Mouse (Mus musculus) CH12.LX (cell line): ENCODE measurements at regions not wholly inside any gene's neighbourhood (a gene's known extent, or its start where the extent isn't known, plus 50 kb on each side); places are given as distances from the start of the nearest gene placed in this dataset.

ENCODE experiments used
- DNase-seq: peaks from one replicate; pipeline ENCODE4 v3.0.0-alpha.2; 2013; ENCODE audit errors: extremely low read depth
- H3K27ac ChIP-seq: 2 replicates; pipeline ENCODE4 v1.5.1; 2012; ENCODE audit warnings: low read depth, mild to moderate bottlenecking, control low read depth, moderate library complexity; ENCODE audit not compliant: insufficient read depth
- H3K27me3 ChIP-seq: replicated peaks from 2 replicates; pipeline ENCODE3; 2012; ENCODE audit warnings: inconsistent platforms
- H3K36me3 ChIP-seq, 2 experiments: replicated peaks in 1 of 2; 2 replicates each; pipeline versions ENCODE3 to v1.6.1; 2012; ENCODE audit warnings: inconsistent platforms in 1 of 2, low read length in 1 of 2, mild to moderate bottlenecking in 1 of 2, mixed read lengths in 1 of 2, moderate library complexity in 1 of 2; ENCODE audit not compliant: control insufficient read depth in 1 of 2, insufficient read depth in 1 of 2
- H3K4me1 ChIP-seq, 2 experiments: 2 replicates each; pipeline ENCODE4 v1.6.1; 2012; ENCODE audit warnings: inconsistent platforms in 1 of 2, moderate library complexity in 1 of 2; ENCODE audit not compliant: insufficient read depth in 2 of 2, control insufficient read depth in 1 of 2
- H3K4me2 ChIP-seq: 2 replicates; pipeline ENCODE4 v1.6.1; 2012; ENCODE audit warnings: low read depth, mild to moderate bottlenecking, control low read depth; ENCODE audit not compliant: poor library complexity, insufficient read depth, severe bottlenecking
- H3K4me3 ChIP-seq, 3 experiments: fragments of 150-350 bp in 1 of 3; sonication (generic) in 1 of 3; replicated peaks in 1 of 3; 2 replicates each; pipeline versions ENCODE3 to v1.5.1; 2011 to 2012; ENCODE audit warnings: low read depth in 2 of 3, low read length in 2 of 3, mild to moderate bottlenecking in 2 of 3, moderate library complexity in 2 of 3, control low read depth in 1 of 3, improper control_type of control experiment in 1 of 3, inconsistent platforms in 1 of 3, mixed read lengths in 1 of 3; ENCODE audit not compliant: poor library complexity in 1 of 3
- H3K79me2 ChIP-seq: replicated peaks from 2 replicates; pipeline ENCODE4 v1.6.1; 2012; ENCODE audit warnings: mild to moderate bottlenecking, moderate library complexity; ENCODE audit not compliant: control insufficient read depth, poor library complexity, insufficient read depth, severe bottlenecking; ENCODE audit errors: extremely low read depth
- H3K9ac ChIP-seq: 2 replicates; pipeline ENCODE4 v1.6.1; 2012; ENCODE audit warnings: low read depth, mild to moderate bottlenecking, control low read depth, moderate library complexity; ENCODE audit not compliant: insufficient read depth
- H3K9me3 ChIP-seq: replicated peaks from 2 replicates; pipeline ENCODE3; 2012; ENCODE audit warnings: low read length, inconsistent platforms, mixed read lengths
- CHD1 ChIP-seq: IDR thresholded peaks from 2 replicates; pipeline ENCODE4 v1.6.1; 2012; ENCODE audit warnings: low read depth, low read length, improper control_type of control experiment, inconsistent platforms
- CHD2 ChIP-seq: IDR thresholded peaks from 2 replicates; pipeline ENCODE4 v1.6.1; 2011; ENCODE audit warnings: low read length, improper control_type of control experiment
- CTCF ChIP-seq, 2 experiments: IDR thresholded peaks in 1 of 2; conservative IDR thresholded peaks in 1 of 2; 2 replicates each; pipeline ENCODE4 v1.5.1; 2011 to 2012; ENCODE audit warnings: low read depth in 2 of 2, low read length in 2 of 2, improper control_type of control experiment in 1 of 2, inconsistent platforms in 1 of 2, mild to moderate bottlenecking in 1 of 2, moderate library complexity in 1 of 2
- ETS1 ChIP-seq: conservative IDR thresholded peaks from 2 replicates; pipeline ENCODE4 v1.6.1; 2012; ENCODE audit warnings: low read depth, mild to moderate bottlenecking, inconsistent platforms, low read length, improper control_type of control experiment, moderate library complexity
- GABPA ChIP-seq: IDR thresholded peaks from 2 replicates; pipeline ENCODE4 v1.6.1; 2012; ENCODE audit warnings: low read depth, low read length, improper control_type of control experiment, inconsistent platforms; ENCODE audit not compliant: insufficient replicate concordance
- HCFC1 ChIP-seq: IDR thresholded peaks from 2 replicates; pipeline ENCODE4 v1.6.1; 2012; ENCODE audit warnings: low read depth, mild to moderate bottlenecking, inconsistent platforms, low read length, improper control_type of control experiment
- MAFK ChIP-seq: IDR thresholded peaks from 2 replicates; pipeline ENCODE4 v1.6.1; 2011; ENCODE audit warnings: low read length, improper control_type of control experiment; ENCODE audit not compliant: insufficient replicate concordance
- MAX ChIP-seq: IDR thresholded peaks from 2 replicates; pipeline ENCODE4 v1.6.1; 2011; ENCODE audit warnings: low read length, improper control_type of control experiment
- MEF2A ChIP-seq: IDR thresholded peaks from 2 replicates; pipeline ENCODE4 v1.6.1; 2014; ENCODE audit warnings: low read depth, mild to moderate bottlenecking, inconsistent platforms, low read length, improper control_type of control experiment, borderline replicate concordance
- MYC ChIP-seq: IDR thresholded peaks from 2 replicates; pipeline ENCODE4 v1.6.1; 2011; ENCODE audit warnings: low read depth, mild to moderate bottlenecking, improper control_type of control experiment, low read length
- NELFE ChIP-seq: IDR thresholded peaks from 2 replicates; pipeline ENCODE4 v1.6.1; 2011; ENCODE audit warnings: low read depth, low read length, improper control_type of control experiment
- NRF1 ChIP-seq: IDR thresholded peaks from 2 replicates; pipeline ENCODE4 v1.6.1; 2014; ENCODE audit warnings: low read depth, mild to moderate bottlenecking, inconsistent platforms, low read length, improper control_type of control experiment, moderate library complexity
- RCOR1 ChIP-seq: conservative IDR thresholded peaks from 2 replicates; pipeline ENCODE4 v1.6.1; 2012; ENCODE audit warnings: low read depth, mild to moderate bottlenecking, inconsistent platforms, low read length, improper control_type of control experiment
- SIN3A ChIP-seq: IDR thresholded peaks from 2 replicates; pipeline ENCODE4 v1.6.1; 2012; ENCODE audit warnings: low read length, improper control_type of control experiment, inconsistent platforms
- USF1 ChIP-seq: IDR thresholded peaks from 2 replicates; pipeline ENCODE4 v1.6.1; 2014; ENCODE audit warnings: low read depth, mild to moderate bottlenecking, inconsistent platforms, low read length, improper control_type of control experiment
- ZKSCAN1 ChIP-seq: IDR thresholded peaks from 2 replicates; pipeline ENCODE4 v1.6.1; 2012; ENCODE audit warnings: low read depth, inconsistent platforms, low read length, improper control_type of control experiment, borderline replicate concordance
- ZMIZ1 ChIP-seq: IDR thresholded peaks from 2 replicates; pipeline ENCODE4 v1.6.1; 2012; ENCODE audit warnings: low read depth, mild to moderate bottlenecking, inconsistent platforms, low read length, improper control_type of control experiment
- dilution Hi-C: fragments of 300-500 bp; cut with MboI; formaldehyde crosslinking; loops from 2 replicates; pipeline ENCODE4 v1.14.3; 2020; ENCODE audit warnings: low sequenced_read_pairs; ENCODE audit not compliant: extremely low pct_unique_long_range_greater_than_20kb, extremely low pct_ligation_motif_present
- in situ Hi-C: fragments of 300-500 bp; cut with MboI; formaldehyde crosslinking; loops from 3 replicates; pipeline ENCODE4 v1.14.3; 2019; ENCODE audit warnings: low sequenced_read_pairs, low pct_ligation_motif_present, low pct_unique_long_range_greater_than_20kb, mixed read lengths

GRCm38 (mm10) chr2:53711213-53711612, 374.1 kb downstream of the Rprm start:
- H3K79me2 ChIP-seq: no peaks in the 10 kb centered on the region
- in situ Hi-C loops: no loop called here
- no peaks in the 10 kb centered on the region for H3K36me3 ChIP-seq
- dilution Hi-C loops: no loop called here
- H3K4me3 ChIP-seq: no peak overlapping the region
- H3K4me2 ChIP-seq: no peak overlapping the region
- DNase-seq: no peak
- no peak overlapping the region for H3K27ac ChIP-seq
- H3K27me3 ChIP-seq: no peaks in the 10 kb centered on the region
- H3K9me3 ChIP-seq: peaks cover 3% of the 10 kb centered on the region
- no peaks in the 10 kb centered on the region for H3K4me1 ChIP-seq
- TF ChIP-seq CHD2 (no peak), MEF2A (no peak), ZKSCAN1 (no peak), NRF1 (no peak), NELFE (no peak), CHD1 (no peak), MYC (no peak), HCFC1 (no peak), RCOR1 (no peak), ZMIZ1 (no peak)
- no peak overlapping the region for H3K9ac ChIP-seq

GRCm38 (mm10) chr2:53713106-53713640, 372.2 kb downstream of the Rprm start:
- TF ChIP-seq NELFE: no peak
- no peak for TF ChIP-seq RCOR1
- TF ChIP-seq USF1: no peak
- TF ChIP-seq MAX: no peak
- no peak for TF ChIP-seq CHD2
- TF ChIP-seq GABPA: no peak
- no peak for TF ChIP-seq NRF1
- no peak for TF ChIP-seq MYC
- TF ChIP-seq CHD1: no peak
- TF ChIP-seq ETS1: no peak
- no peak for TF ChIP-seq MAFK
- no peak for TF ChIP-seq SIN3A
- TF ChIP-seq CTCF (conservative IDR thresholded peaks at IDR 0.05 in 1 of 2, IDR thresholded peaks at IDR 0.05 in 1 of 2; ENCODE audit: low read depth in 2 of 2, low read length in 2 of 2): no peak
- TF ChIP-seq HCFC1: no peak
- in situ Hi-C loops: no loop called here

More at GRCm38 (mm10) chr2:53713106-53713640, 372.2 kb downstream of the Rprm start:
- Histone ChIP-seq H3K4me1 (no peaks in the 10 kb centered on the region), H3K4me2 (no peak overlapping the region), H3K79me2 (no peaks in the 10 kb centered on the region), H3K27me3 (no peaks in the 10 kb centered on the region), H3K9ac (no peak overlapping the region), H3K36me3 (no peaks in the 10 kb centered on the region), H3K27ac (no peak overlapping the region), H3K4me3 (no peak overlapping the region), H3K9me3 (peaks cover 3% of the 10 kb centered on the region)
- dilution Hi-C loops: no loop called here
- no peak for DNase-seq
